Mouse (Mus musculus): ENCODE measurements around the gene Kdsr. TPM values are rescaled to one million over a fixed set of nuclear protein-coding genes. Genes with fewer than 3 reads are reported as not detected.

The Kdsr gene
- polyA plus RNA-seq, 1 experiment from 2014 or later, result 8.0 TPM

- Histone ChIP-seq H3K9ac (replicated peaks) (no peak overlapping the region), H3K4me1 (ENCODE audit: insufficient read depth) (no peaks in the 10 kb centered on the region; the same call in 1 of the 2 replicates), H3K27ac (ENCODE audit: low read depth) (no peak overlapping the region), H3K9me3 (ENCODE audit: low read length) (no peaks in the 10 kb centered on the region), H3K36me3 (replicated peaks; ENCODE audit: insufficient read depth, low read length) (no peaks in the 10 kb centered on the region), H3K4me2 (ENCODE audit: low read depth, low read length) (no peak overlapping the region), H3K27me3 (ENCODE audit: insufficient read depth, low read length) (no peaks in the 10 kb centered on the region), H3K4me3 (ENCODE audit: low read depth, low read length) (no peak overlapping the region)
- WGBS (ENCODE audit: insufficient replicate concordance), result 76% methylated on average over 3 of the region's 3 CpGs
- no peak for TF ChIP-seq CTCF (IDR thresholded peaks at IDR 0.05; ENCODE audit: low read depth)
- no peak for TF ChIP-seq EP300 (IDR thresholded peaks at IDR 0.05; ENCODE audit: low read depth)
- DNase-seq (no peak), ATAC-seq (no peak)
These were observed 75.0 kb downstream of the Kdsr start for GRCm38 (mm10) chr1:106684546-106684945.

GRCm38 (mm10) chr1:106682829-106683228, 76.7 kb downstream of the Kdsr start:
- WGBS (ENCODE audit: insufficient replicate concordance), result 81% methylated on average over 3 of the region's 3 CpGs

DNA sequence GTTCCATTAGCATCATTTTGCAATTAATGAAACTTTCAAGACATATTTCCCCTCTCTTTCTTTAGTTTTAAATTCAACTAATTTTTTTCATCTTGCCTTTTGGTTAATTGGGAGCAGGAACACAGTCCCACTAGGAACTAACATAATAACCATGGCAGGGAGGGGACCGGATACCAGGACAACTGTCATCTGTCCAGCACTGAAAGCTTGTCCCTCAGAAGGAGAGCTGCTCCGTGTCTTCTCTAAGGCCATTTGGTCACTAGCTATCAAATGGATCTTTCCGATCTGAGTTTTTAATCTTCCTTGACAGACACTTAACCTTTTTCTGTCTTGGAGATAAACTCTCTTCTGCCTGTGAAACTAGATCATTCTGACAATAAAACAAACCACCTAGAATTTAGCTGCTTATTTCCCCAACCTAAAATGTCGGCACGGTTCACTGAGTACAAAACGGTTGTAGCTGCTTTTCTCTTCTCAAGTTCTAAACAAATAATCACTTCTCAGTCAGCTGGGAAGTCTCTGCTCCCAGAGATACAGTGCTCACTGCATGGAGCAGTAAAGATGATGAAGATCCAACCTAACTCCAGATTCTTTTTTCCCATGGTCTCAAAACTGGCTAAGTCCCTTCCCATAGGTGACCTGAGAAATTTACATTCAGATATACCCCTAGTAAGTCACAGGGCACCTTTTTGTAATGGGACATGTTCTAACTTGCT, 79.6 kb downstream of the Kdsr start:
- H3K27me3 ChIP-seq (ENCODE audit: insufficient read depth, low read length), result no peaks in the 10 kb centered on the region
- no peak overlapping the region for H3K27ac ChIP-seq (ENCODE audit: low read depth)
- no peaks in the 10 kb centered on the region for H3K9me3 ChIP-seq (ENCODE audit: low read length)
- TF ChIP-seq CTCF (IDR thresholded peaks at IDR 0.05; ENCODE audit: low read depth), result no peak
- TF ChIP-seq EP300 (IDR thresholded peaks at IDR 0.05; ENCODE audit: low read depth), result no peak
- no peak overlapping the region for H3K4me2 ChIP-seq (ENCODE audit: low read depth, low read length)
- DNase-seq, result no peak
- no peak overlapping the region for H3K9ac ChIP-seq (replicated peaks)
- no peaks in the 10 kb centered on the region for H3K36me3 ChIP-seq (replicated peaks; ENCODE audit: insufficient read depth, low read length)
- H3K4me3 ChIP-seq (ENCODE audit: low read depth, low read length), result no peak overlapping the region
- no peak for ATAC-seq
- WGBS (ENCODE audit: insufficient replicate concordance), result 74% methylated on average over 6 of the region's 6 CpGs
- no peaks in the 10 kb centered on the region for H3K4me1 ChIP-seq (ENCODE audit: insufficient read depth)

More at GRCm38 (mm10) chr1:106682829-106683228, 76.7 kb downstream of the Kdsr start:
- Histone ChIP-seq H3K4me2 (ENCODE audit: low read depth, low read length) (no peak overlapping the region), H3K36me3 (replicated peaks; ENCODE audit: insufficient read depth, low read length) (no peaks in the 10 kb centered on the region), H3K4me1 (ENCODE audit: insufficient read depth) (no peaks in the 10 kb centered on the region; the same call in 1 of the 2 replicates), H3K4me3 (ENCODE audit: low read depth, low read length) (no peak overlapping the region), H3K9me3 (ENCODE audit: low read length) (no peaks in the 10 kb centered on the region), H3K27me3 (ENCODE audit: insufficient read depth, low read length) (no peaks in the 10 kb centered on the region), H3K9ac (replicated peaks) (no peak overlapping the region), H3K27ac (ENCODE audit: low read depth) (no peak overlapping the region)
- ATAC-seq (no peak), DNase-seq (no peak)
- no peak for TF ChIP-seq CTCF (IDR thresholded peaks at IDR 0.05; ENCODE audit: low read depth)
- TF ChIP-seq EP300 (IDR thresholded peaks at IDR 0.05; ENCODE audit: low read depth), result no peak

GRCm38 (mm10) chr1:106678060-106678478, 81.5 kb downstream of the Kdsr start:
- no peak for ATAC-seq
- Histone ChIP-seq H3K4me2 (ENCODE audit: low read depth, low read length) (no peak overlapping the region), H3K9ac (replicated peaks) (no peak overlapping the region), H3K4me1 (ENCODE audit: insufficient read depth) (no peaks in the 10 kb centered on the region), H3K27me3 (ENCODE audit: insufficient read depth, low read length) (no peaks in the 10 kb centered on the region), H3K27ac (ENCODE audit: low read depth) (no peak overlapping the region), H3K4me3 (ENCODE audit: low read depth, low read length) (no peak overlapping the region), H3K36me3 (replicated peaks; ENCODE audit: insufficient read depth, low read length) (no peaks in the 10 kb centered on the region), H3K9me3 (ENCODE audit: low read length) (no peaks in the 10 kb centered on the region)
- WGBS (ENCODE audit: insufficient replicate concordance), result 55% methylated on average over 5 of the region's 5 CpGs
- no peak for DNase-seq
- no peak for TF ChIP-seq CTCF (IDR thresholded peaks at IDR 0.05; ENCODE audit: low read depth)
- TF ChIP-seq EP300 (IDR thresholded peaks at IDR 0.05; ENCODE audit: low read depth), result no peak

Other genes with a start within 250 kb of the Kdsr start
- gene Bcl2, start 45.5 kb downstream of the Kdsr start, polyA plus RNA-seq (2015; fragmentation: Nextera tagmentation; extraction: Ambion mirVana), result 0.70 and 0.83 TPM in 2 replicates
- gene Vps4b, start 37.0 kb upstream of the Kdsr start, polyA plus RNA-seq (2015; fragmentation: Nextera tagmentation; extraction: Ambion mirVana), result 20.2 and 22.7 TPM in 2 replicates
- gene Serpinb5, start 101.4 kb upstream of the Kdsr start, polyA plus RNA-seq (2015; fragmentation: Nextera tagmentation; extraction: Ambion mirVana), result not detected in 2 replicates
- gene Serpinb12, start 174.7 kb upstream of the Kdsr start, polyA plus RNA-seq (2015; fragmentation: Nextera tagmentation; extraction: Ambion mirVana), result not detected in 2 replicates
- not detected in 2 replicates for gene Serpinb13, start 221.3 kb upstream of the Kdsr start, polyA plus RNA-seq (2015; fragmentation: Nextera tagmentation; extraction: Ambion mirVana)